Mouse (Mus musculus) gastrocnemius, postnatal 36 days (tissue): Measurements from ENCODE around the gene BC017158. TPM values are rescaled to one million over a fixed set of nuclear protein-coding genes. Genes with fewer than 3 reads are reported as not detected.
A peak's percentile ranks its signal among the peaks of the same experiment; 100 is the strongest.

Experiments used
- DNase-seq, 2 experiments: peaks; one replicate each; pipeline ENCODE4 v3.0.0; 2022
- intact Hi-C: fragments of 180-260 bp; cut with DNase I; formaldehyde crosslinking; loops from one replicate; pipeline ENCODE4 v1.15.1; 2025
- microRNA-seq, 2 experiments: library from miRNA; unstranded; fragments of <30 nt; microRNA quantifications; one replicate each; pipeline ENCODE4 v1.2.0; 2021
- total RNA-seq, 2 experiments: library from RNA; stranded (reverse); gene quantifications; 2 replicates each; pipeline ENCODE4 v1.2.3; 2021

The BC017158 gene
- total RNA-seq, 2 experiments from 2014 or later, result 2.5 to 2.6 TPM

DNA sequence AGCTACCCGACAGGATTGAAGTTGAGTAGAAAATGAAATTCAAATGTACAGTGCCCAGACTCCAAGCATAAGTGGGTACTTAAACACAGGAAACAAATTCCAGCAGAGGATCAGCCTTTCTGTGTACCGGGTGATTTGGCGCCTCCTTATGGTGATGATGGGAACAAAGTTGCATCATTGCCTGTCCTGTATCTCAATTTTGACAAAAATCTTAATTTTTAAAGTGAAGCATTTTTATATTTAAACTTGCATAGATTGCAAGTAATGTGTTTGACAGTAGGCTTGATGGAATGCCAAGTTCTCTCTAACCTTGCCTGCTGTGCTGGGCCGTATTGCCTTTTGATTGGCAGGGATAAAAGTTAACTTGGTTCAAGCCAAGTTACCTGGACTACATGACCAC, 59.0 kb downstream of the BC017158 start:
- intact Hi-C loops, result no loop called here
- no peak for DNase-seq

DNA sequence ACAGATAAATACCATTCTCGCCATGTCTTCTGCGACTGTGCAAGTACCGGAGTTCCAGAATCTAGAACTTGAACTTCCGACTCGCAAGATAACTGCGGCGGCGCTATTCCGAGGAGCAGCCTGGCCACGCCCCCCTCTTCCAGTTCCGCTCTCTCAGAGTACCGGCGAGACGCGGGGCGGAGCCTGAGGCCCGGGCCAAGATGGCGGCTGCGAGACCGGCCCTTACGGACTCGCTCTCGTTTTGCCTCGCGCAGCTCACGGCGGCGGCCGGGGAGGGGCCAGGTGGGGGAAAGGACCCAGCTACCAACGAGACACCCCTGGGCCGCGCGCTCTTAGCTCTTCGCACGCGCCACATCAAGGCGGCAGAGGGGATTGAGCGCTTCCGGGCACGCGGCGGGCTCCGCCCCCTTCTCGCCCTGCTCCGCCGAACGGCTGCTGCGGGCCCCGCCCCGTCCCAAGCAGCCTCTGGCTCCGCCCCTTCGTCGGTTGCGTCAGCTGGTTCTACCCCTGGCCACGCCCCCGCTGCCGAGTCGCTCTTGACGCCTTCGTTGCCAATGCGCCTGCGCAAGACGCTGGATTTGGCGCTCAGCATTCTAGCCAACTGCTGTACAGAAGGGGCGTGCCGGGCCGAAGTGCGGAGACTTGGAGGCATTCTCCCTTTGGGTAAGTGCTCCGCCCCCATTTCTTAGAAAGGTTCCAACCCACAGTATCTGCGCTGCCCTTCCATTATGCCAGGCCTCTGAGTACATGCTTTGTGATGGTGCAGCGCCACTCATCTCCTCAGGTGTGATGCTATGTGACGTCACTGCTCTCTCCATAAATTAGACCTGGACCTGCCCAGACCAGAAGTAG, 59.8 kb downstream of the BC017158 start, which contains the start of gene 9130023H24Rik:
Gene 9130023H24Rik (minus strand): TSS at position 105 of the 852 bp plus-strand sequence.
- intact Hi-C loops, result no loop called here
- peak; percentile 99 for DNase-seq

DNA sequence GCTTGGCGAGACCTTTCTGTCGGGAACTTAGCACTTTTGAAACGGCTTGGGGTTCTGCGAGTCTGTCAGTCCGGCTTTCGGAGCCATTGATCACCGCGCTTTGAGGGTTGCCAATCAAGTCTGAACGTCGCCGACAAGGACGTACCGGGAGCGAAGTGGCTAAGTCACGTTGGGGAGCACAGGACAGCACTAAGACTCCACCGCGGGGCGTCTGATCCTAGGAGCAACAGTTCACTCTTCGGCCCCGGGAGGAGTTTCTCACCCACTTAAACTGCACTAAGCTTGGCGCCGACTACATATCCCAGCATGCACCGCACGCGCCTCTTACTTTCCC, 60.4 kb downstream of the BC017158 start:
- intact Hi-C loops, result no loop called here
- DNase-seq, result no peak

DNA sequence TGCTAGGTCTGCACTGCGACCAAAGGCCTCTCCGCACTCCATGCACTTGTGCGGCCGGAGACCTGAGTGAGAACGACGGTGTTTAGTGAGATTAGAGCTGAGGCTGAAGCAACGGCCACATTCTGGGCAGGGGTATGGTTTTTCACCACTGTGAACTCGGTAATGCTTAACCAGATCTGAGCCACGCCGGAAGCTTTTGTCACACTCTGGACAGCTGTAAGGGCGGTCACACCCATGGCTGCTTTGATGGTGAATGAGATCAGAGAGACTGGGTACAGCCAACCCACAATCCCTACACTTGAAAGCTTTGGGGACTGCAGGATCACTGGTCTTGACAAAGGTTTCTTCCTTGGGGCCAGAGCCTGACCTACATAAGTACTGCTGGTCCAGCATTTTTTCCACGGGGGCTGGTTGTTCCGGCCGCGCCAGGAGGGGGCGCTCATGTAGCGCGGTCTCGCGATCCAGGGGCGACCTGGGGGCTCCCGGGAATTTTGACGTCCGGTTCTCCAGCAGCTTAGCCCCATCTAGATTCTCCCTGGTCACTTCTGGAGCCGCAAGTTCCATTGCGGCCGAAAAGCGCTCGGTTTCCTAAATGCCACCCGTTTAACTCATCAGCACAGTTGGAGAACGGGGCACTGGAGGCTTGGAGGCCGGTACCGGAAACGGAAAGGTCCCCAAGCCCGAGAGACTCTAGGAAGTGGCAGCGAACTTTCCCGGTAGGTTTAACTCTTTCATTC, 60.9 kb downstream of the BC017158 start, which contains the start of gene Armc5:
Gene Armc5 (plus strand): TSS at position 487 of the 737 bp plus-strand sequence.
- intact Hi-C loops, result no loop called here
- peak; percentile 79 to 85 for DNase-seq

- intact Hi-C loops, result no loop called here
- no peak for DNase-seq
These were observed 61.5 kb downstream of the BC017158 start for GRCm38 (mm10) chr7:128236426-128236825.

DNA sequence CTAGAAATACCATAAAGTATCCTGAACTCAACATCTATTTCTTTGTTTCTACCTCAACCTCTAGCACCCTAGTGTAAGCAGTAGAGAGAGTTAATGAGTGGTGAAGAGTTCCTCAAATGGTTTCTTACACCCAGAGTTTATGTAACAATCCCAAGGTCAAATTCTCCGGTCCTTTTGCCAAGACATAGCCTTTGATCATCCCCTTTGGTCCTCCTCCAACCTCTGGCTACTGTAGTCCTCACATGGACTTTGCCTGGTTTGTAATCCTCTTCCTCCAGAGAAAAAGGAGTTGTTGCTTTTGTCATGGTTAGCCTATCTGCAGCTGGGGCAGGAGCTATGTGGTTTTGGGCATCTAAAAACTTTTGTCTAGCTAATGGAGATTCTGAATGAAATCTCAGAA, 62.5 kb downstream of the BC017158 start:
- intact Hi-C loops, result no loop called here
- no peak for DNase-seq

GRCm38 (mm10) chr7:128234796-128235195, 63.2 kb downstream of the BC017158 start:
- intact Hi-C loops, result no loop called here
- no peak for DNase-seq

- no peak for DNase-seq
- intact Hi-C loops, result no loop called here
These were observed 66.2 kb downstream of the BC017158 start for GRCm38 (mm10) chr7:128231741-128232140.

Small RNA genes within 50 kb of the gene (microRNA-seq; reads per million reads assigned to microRNA genes)
- 0 to 1.5 reads per million in 2 experiments for gene Mir3103

Other genes starting within 250 kb of the BC017158 start
- gene Itgam, start 235.5 kb downstream of the BC017158 start, total RNA-seq, result 1 to 10 TPM; 1.6 TPM
- gene Gm49368, start 235.5 kb downstream of the BC017158 start, total RNA-seq, result under 1 TPM in 1 of 2 experiments, not detected in 1; 0.05 TPM
- under 1 TPM; 0.15 to 0.67 TPM for gene Itgax, start 168.6 kb downstream of the BC017158 start, total RNA-seq
- gene Itgad, start 143.8 kb downstream of the BC017158 start, total RNA-seq, result not detected
- gene Cox6a2, start 91.8 kb downstream of the BC017158 start, total RNA-seq, result 1,000 to 10,000 TPM; 1,297 to 1,662 TPM
- gene Armc5, start 60.8 kb downstream of the BC017158 start, total RNA-seq, result 1 to 10 TPM; 8.0 to 8.5 TPM
- 1 to 10 TPM; 1.4 to 1.7 TPM for gene 9130023H24Rik, start 60.1 kb downstream of the BC017158 start, total RNA-seq
- 1 to 10 TPM; 5.3 to 6.1 TPM for gene Tgfb1i1, start 51.4 kb downstream of the BC017158 start, total RNA-seq
- not detected for gene Slc5a2, start 32.5 kb downstream of the BC017158 start, total RNA-seq
- gene Rgs10, start 120.6 kb upstream of the BC017158 start, total RNA-seq, result 1 to 10 TPM; 3.1 to 3.4 TPM
- gene Tial1, start 163.5 kb upstream of the BC017158 start, total RNA-seq, result 10 to 100 TPM; 35.3 to 38.8 TPM
- gene Bag3, start 225.4 kb upstream of the BC017158 start, total RNA-seq, result 100 to 1,000 TPM; 130 to 132 TPM